Mouse (Mus musculus) kidney, postnatal 0 days (tissue): ENCODE measurements around the gene Asb13. TPM values are rescaled to one million over a fixed set of nuclear protein-coding genes. Genes with fewer than 3 reads are reported as not detected.

Experiments used
- ATAC-seq: fragments of 200-750 bp; cut with Nextera tagmentation; replicated peaks from 2 replicates; pipeline ENCODE4 v1.8.0; 2017; ENCODE audit warnings: low read depth, moderate number of reproducible peaks, moderate TSS enrichment, moderate library complexity; ENCODE audit not compliant: low FRiP score
- DNase-seq: peaks from one replicate; pipeline ENCODE4 v3.0.0-alpha.2; 2016; ENCODE audit warnings: low spot score
- H3K27ac ChIP-seq: fragments of 300-500 bp; sonication (generic); 2 replicates; pipeline ENCODE4 v1.5.1; 2014; ENCODE audit warnings: mild to moderate bottlenecking
- H3K27me3 ChIP-seq: fragments of 300-500 bp; sonication (generic); 2 replicates; pipeline ENCODE4 v1.6.1; 2014; ENCODE audit warnings: low read length, mixed read lengths; ENCODE audit not compliant: insufficient read depth
- H3K36me3 ChIP-seq: fragments of 300-500 bp; sonication (generic); 2 replicates; pipeline ENCODE4 v1.6.1; 2014; ENCODE audit warnings: low read length, mixed read lengths; ENCODE audit not compliant: insufficient read depth
- H3K4me1 ChIP-seq: fragments of 300-500 bp; sonication (generic); replicated peaks from 2 replicates; pipeline ENCODE4 v1.6.1; 2014; ENCODE audit warnings: antibody characterized with exemption, low read length, mixed read lengths; ENCODE audit not compliant: insufficient read depth
- H3K4me2 ChIP-seq: fragments of 300-500 bp; sonication (generic); 2 replicates; pipeline ENCODE4 v1.6.1; 2014; ENCODE audit warnings: mild to moderate bottlenecking, low read length, moderate library complexity, mixed read lengths
- H3K4me3 ChIP-seq: fragments of 300-500 bp; sonication (generic); replicated peaks from 2 replicates; pipeline ENCODE4 v1.5.1; 2014; ENCODE audit warnings: low read depth, low read length
- H3K9ac ChIP-seq: fragments of 300-500 bp; sonication (generic); 2 replicates; pipeline ENCODE4 v1.6.1; 2014; ENCODE audit warnings: low read depth, low read length
- H3K9me3 ChIP-seq: fragments of 300-500 bp; sonication (generic); replicated peaks from 2 replicates; pipeline ENCODE4 v1.6.1; 2016; ENCODE audit warnings: low read length, inconsistent platforms, mixed read lengths
- CTCF ChIP-seq: IDR thresholded peaks from 2 replicates; pipeline ENCODE4 v1.5.1; 2016; ENCODE audit warnings: antibody characterized with exemption, low read depth, mild to moderate bottlenecking, moderate library complexity
- WGBS: fragments of 180-500 bp; shearing (Covaris S2); extraction: QIAGEN DNeasy Blood & Tissue Kit; methylation state at CpG from one replicate; pipeline ENCODE4 v1.1.7; 2014; 5-methylcytosine and 5-hydroxymethylcytosine counted together
- polyA plus RNA-seq: library from polyadenylated mRNA; unstranded; fragments of >200 nt; fragmentation: Nextera tagmentation; extraction: Ambion mirVana; gene quantifications from 2 replicates; pipeline ENCODE4 v1.2.1, GENCODE M21; 2015

Asb13 gene
- polyA plus RNA-seq, 1 experiment from 2014 or later: 9.2 TPM

DNA sequence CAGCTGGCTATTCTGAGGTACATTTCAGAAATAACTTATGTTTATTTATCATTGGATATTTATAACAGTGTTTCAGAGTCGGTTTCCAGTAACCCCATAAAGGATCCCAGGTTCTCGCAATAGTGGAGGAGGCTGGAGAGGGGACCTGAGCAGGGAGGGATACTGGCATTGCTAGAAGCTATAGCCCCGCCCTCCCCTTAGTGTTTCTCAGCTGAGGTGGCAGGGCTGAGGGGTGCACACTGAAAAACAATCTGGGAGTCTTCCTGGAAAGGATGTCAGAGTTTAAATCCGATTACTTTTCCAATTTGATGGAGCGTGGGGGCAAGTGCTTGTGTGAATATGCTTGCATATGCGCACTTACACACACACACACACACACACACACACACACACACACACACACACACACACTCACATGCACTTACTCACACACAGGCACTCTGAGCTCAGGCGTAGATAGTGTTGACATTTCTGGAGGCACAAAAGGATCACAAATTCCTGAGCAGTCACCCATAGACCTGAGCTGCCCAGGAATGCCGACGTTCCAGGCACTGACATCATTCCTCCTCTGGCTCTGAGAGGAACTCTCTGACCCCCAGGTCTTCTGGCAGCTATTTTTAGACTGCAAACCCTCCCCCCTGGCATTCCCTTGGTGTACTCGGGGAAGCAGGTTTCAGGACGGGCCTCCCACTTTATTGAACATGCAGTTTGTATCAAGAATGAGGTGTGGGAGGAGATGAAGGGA lies 60.9 kb downstream of the Asb13 start:
- no peak for TF ChIP-seq CTCF
- Histone ChIP-seq H3K9me3 (no peaks in the 10 kb centered on the region), H3K27ac (peak overlapping the region; percentile 76), H3K36me3 (no peaks in the 10 kb centered on the region), H3K4me2 (no peak overlapping the region), H3K4me3 (no peak overlapping the region), H3K4me1 (no peaks in the 10 kb centered on the region), H3K27me3 (no peaks in the 10 kb centered on the region), H3K9ac (no peak overlapping the region)
- DNase-seq (peak; percentile 92), ATAC-seq (peak; percentile 99)
- 6% methylated on average over 11 of the region's 11 CpGs for WGBS

- WGBS: 83% methylated on average over 8 of the region's 8 CpGs
- Histone ChIP-seq H3K36me3 (no peaks in the 10 kb centered on the region), H3K27ac (no peak overlapping the region), H3K4me3 (no peak overlapping the region), H3K9ac (no peak overlapping the region), H3K4me1 (no peaks in the 10 kb centered on the region), H3K27me3 (no peaks in the 10 kb centered on the region), H3K4me2 (no peak overlapping the region), H3K9me3 (no peaks in the 10 kb centered on the region)
- ATAC-seq (no peak), DNase-seq (peak; percentile 19)
- TF ChIP-seq CTCF: no peak
These were observed 63.3 kb downstream of the Asb13 start for GRCm38 (mm10) chr13:3696977-3697735.

DNA sequence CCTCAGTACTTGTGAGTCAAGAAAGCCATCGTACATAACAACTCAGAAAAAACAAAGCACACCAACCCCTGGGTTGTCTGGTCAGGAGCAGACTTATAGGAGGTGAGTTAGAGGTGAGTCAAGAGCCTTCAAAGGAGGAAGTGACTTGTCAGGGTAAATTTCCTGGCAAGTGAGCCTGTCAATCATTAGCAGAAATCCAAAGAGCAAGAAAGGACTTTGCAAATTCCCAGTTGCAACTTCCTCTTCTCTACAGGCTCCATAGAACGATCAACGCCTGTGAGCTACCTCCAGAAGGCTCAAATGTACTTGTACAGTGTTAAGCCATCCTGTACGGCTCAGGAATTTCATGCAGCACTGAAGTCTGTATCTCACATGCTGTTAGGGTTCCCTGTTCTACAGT lies 66.9 kb downstream of the Asb13 start:
- H3K4me1 ChIP-seq: no peaks in the 10 kb centered on the region
- WGBS: 43% methylated on average over 4 of the region's 4 CpGs
- peak; percentile 88 for ATAC-seq
- no peaks in the 10 kb centered on the region for H3K27me3 ChIP-seq
- H3K4me3 ChIP-seq: no peak overlapping the region
- DNase-seq: peak; percentile 39
- H3K27ac ChIP-seq: no peak overlapping the region
- H3K36me3 ChIP-seq: no peaks in the 10 kb centered on the region
- H3K4me2 ChIP-seq: no peak overlapping the region
- H3K9me3 ChIP-seq: no peaks in the 10 kb centered on the region
- no peak overlapping the region for H3K9ac ChIP-seq
- no peak for TF ChIP-seq CTCF

Other genes starting within 250 kb of the Asb13 start
- 398 and 440 TPM in 2 replicates for gene Gdi2, start 96.0 kb upstream of the Asb13 start, polyA plus RNA-seq
- gene Fam208b, start 22.9 kb upstream of the Asb13 start, polyA plus RNA-seq: 8.3 and 8.4 TPM in 2 replicates
- gene Calml3, start 170.3 kb downstream of the Asb13 start, polyA plus RNA-seq: 1.4 and 1.6 TPM in 2 replicates
- not detected in 2 replicates for gene Calm4, start 203.7 kb downstream of the Asb13 start, polyA plus RNA-seq
- gene Calm5, start 220.1 kb downstream of the Asb13 start, polyA plus RNA-seq: not detected in 2 replicates